Mouse (Mus musculus) neural tube, embryonic 11.5 days (tissue): Measurements from ENCODE around the gene Fnbp1. TPM values are rescaled to one million over a fixed set of nuclear protein-coding genes. Genes with fewer than 3 reads are reported as not detected.
A peak's percentile ranks its signal among the peaks of the same experiment; 100 is the strongest.
"Not testable (repeated sequence)": the region's sequence is repeated elsewhere in the genome, so short reads cannot be mapped to it uniquely, and the experiment has no call there.

Experiments used
- ATAC-seq: fragments of 200-750 bp; cut with Nextera tagmentation; 2 replicates; pipeline ENCODE4 v1.8.0; 2017; ENCODE audit warnings: moderate number of reproducible peaks, mild to moderate bottlenecking, moderate TSS enrichment, moderate library complexity; ENCODE audit not compliant: insufficient read depth, low FRiP score, low TSS enrichment
- DNase-seq: peaks from one replicate; pipeline ENCODE4 v3.0.0-alpha.2; 2015; ENCODE audit warnings: low spot score
- H3K27ac ChIP-seq: fragments of 300-500 bp; sonication (generic); 2 replicates; pipeline ENCODE4 v1.5.1; 2014; ENCODE audit warnings: low read depth, mild to moderate bottlenecking, low read length
- H3K27me3 ChIP-seq: fragments of 300-500 bp; sonication (generic); 2 replicates; pipeline ENCODE4 v1.6.1; 2014; ENCODE audit warnings: mild to moderate bottlenecking, low read length, mixed read lengths; ENCODE audit not compliant: control insufficient read depth, insufficient read depth
- H3K36me3 ChIP-seq: fragments of 300-500 bp; sonication (generic); 2 replicates; pipeline ENCODE4 v1.6.1; 2014; ENCODE audit warnings: mild to moderate bottlenecking, low read length, moderate library complexity, mixed read lengths; ENCODE audit not compliant: control insufficient read depth, insufficient read depth
- H3K4me1 ChIP-seq: fragments of 300-500 bp; sonication (generic); 2 replicates; pipeline ENCODE4 v1.6.1; 2014; ENCODE audit warnings: low read length, mixed read lengths; ENCODE audit not compliant: control insufficient read depth, insufficient read depth
- H3K4me2 ChIP-seq: fragments of 300-500 bp; sonication (generic); 2 replicates; pipeline ENCODE4 v1.6.1; 2014; ENCODE audit warnings: low read depth, mild to moderate bottlenecking, moderate library complexity
- H3K4me3 ChIP-seq: fragments of 300-500 bp; sonication (generic); 2 replicates; pipeline ENCODE4 v1.5.1; 2014; ENCODE audit warnings: low read depth, low read length
- H3K9ac ChIP-seq: fragments of 300-500 bp; sonication (generic); 2 replicates; pipeline ENCODE4 v1.6.1; 2014; ENCODE audit warnings: mild to moderate bottlenecking, low read length
- H3K9me3 ChIP-seq: fragments of 300-500 bp; sonication (generic); 2 replicates; pipeline ENCODE4 v1.6.1; 2016; ENCODE audit warnings: low read length; ENCODE audit not compliant: control insufficient read depth
- WGBS: fragments of 180-500 bp; shearing (Covaris S2); extraction: QIAGEN DNeasy Blood & Tissue Kit; methylation state at CpG from one replicate; pipeline ENCODE4 v1.1.7; 2014; 5-methylcytosine and 5-hydroxymethylcytosine counted together
- polyA plus RNA-seq: library from polyadenylated mRNA; unstranded; fragments of >200 nt; fragmentation: Nextera tagmentation; extraction: Ambion mirVana; gene quantifications from 2 replicates; pipeline ENCODE4 v1.2.1, GENCODE M21; 2014

The Fnbp1 gene
- polyA plus RNA-seq = 15.4 and 17.6 TPM in 2 replicates

- H3K27me3 ChIP-seq = 0 out of 2 replicates have a peak, but pooled peaks cover 2% of the 10 kb centered on the region
- no peaks in the 10 kb centered on the region; the same call in 1 of the 2 replicates for H3K36me3 ChIP-seq
- peaks cover 10% of the 10 kb centered on the region; the same call in 1 of the 2 replicates for H3K4me1 ChIP-seq
- H3K9me3 ChIP-seq = no peaks in the 10 kb centered on the region
- peak within 1 kb of the TSS; percentile 85 for H3K4me3 ChIP-seq
- peak within 1 kb of the TSS; percentile 97 for H3K4me2 ChIP-seq
- H3K9ac ChIP-seq = peak within 1 kb of the TSS; percentile 89
- H3K27ac ChIP-seq = peak within 1 kb of the TSS; percentile 53; the same call in 1 of the 2 replicates
- ATAC-seq (peak; percentile 86), DNase-seq (peak; percentile 90)
- under 1% methylated on average over 59 of the region's 59 CpGs for WGBS
Observed at GRCm38 (mm10) chr2:31141867-31142454, at the start of gene Fnbp1. Gene Fnbp1, minus strand, starts transcription at chr2:31142008.

DNA sequence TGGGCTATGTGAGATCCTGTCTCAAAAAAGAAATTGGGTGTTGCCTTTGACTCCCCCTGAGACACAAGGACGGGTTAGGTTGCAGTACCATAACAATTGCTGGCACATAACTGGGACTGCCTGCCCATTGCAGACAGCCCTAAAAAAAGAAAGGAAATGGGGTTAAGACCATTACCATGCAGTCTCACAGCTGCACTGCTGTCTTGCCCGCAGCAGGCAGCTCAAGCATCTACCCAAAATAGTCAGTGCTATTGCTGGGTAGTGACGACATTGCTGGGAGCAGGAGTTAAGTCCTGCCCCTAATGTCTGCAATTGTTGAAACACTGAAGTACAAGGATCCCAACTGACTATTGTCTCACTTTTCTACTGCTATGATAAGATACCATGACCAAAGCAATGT, 47.8 kb upstream of the Fnbp1 start:
- Histone ChIP-seq H3K4me3 (no peak overlapping the region), H3K36me3 (peaks cover 18% of the 10 kb centered on the region), H3K4me1 (no peaks in the 10 kb centered on the region), H3K9me3 (no peaks in the 10 kb centered on the region), H3K9ac (no peak overlapping the region), H3K27me3 (no peaks in the 10 kb centered on the region), H3K27ac (no peak overlapping the region), H3K4me2 (no peak overlapping the region)
- ATAC-seq (no peak), DNase-seq (no peak)
- 92% methylated on average over 3 of the region's 3 CpGs for WGBS

- no peak overlapping the region for H3K9ac ChIP-seq
- peaks cover 19% of the 10 kb centered on the region for H3K36me3 ChIP-seq
- H3K27me3 ChIP-seq = no peaks in the 10 kb centered on the region
- no peak for DNase-seq
- H3K4me1 ChIP-seq = no peaks in the 10 kb centered on the region
- no peak overlapping the region for H3K4me3 ChIP-seq
- 100% methylated on average over 1 of the region's 1 CpGs for WGBS
- no peak overlapping the region for H3K27ac ChIP-seq
- no peak for ATAC-seq
- H3K4me2 ChIP-seq = no peak overlapping the region
- H3K9me3 ChIP-seq = no peaks in the 10 kb centered on the region
Observed at GRCm38 (mm10) chr2:31188691-31189090, 46.9 kb upstream of the Fnbp1 start.

GRCm38 (mm10) chr2:31183830-31184229, 42.0 kb upstream of the Fnbp1 start:
- H3K4me1 ChIP-seq = no peaks in the 10 kb centered on the region
- no peaks in the 10 kb centered on the region for H3K9me3 ChIP-seq
- DNase-seq (no peak), ATAC-seq (no peak)
- H3K4me3 ChIP-seq = no peak overlapping the region
- H3K36me3 ChIP-seq = peaks cover 7% of the 10 kb centered on the region
- no peak overlapping the region for H3K9ac ChIP-seq
- no peaks in the 10 kb centered on the region for H3K27me3 ChIP-seq
- H3K27ac ChIP-seq = no peak overlapping the region
- WGBS = 96% methylated on average over 1 of the region's 1 CpGs
- no peak overlapping the region for H3K4me2 ChIP-seq

GRCm38 (mm10) chr2:31182786-31183330, 41.0 kb upstream of the Fnbp1 start:
- H3K27ac ChIP-seq = no peak overlapping the region
- no peaks in the 10 kb centered on the region for H3K9me3 ChIP-seq
- H3K4me2 ChIP-seq = no peak overlapping the region
- no peak for DNase-seq
- H3K4me3 ChIP-seq = no peak overlapping the region
- no peaks in the 10 kb centered on the region for H3K27me3 ChIP-seq
- ATAC-seq = no peak
- WGBS = 89% methylated on average over 6 of the region's 6 CpGs
- peaks cover 7% of the 10 kb centered on the region for H3K36me3 ChIP-seq
- H3K9ac ChIP-seq = no peak overlapping the region
- H3K4me1 ChIP-seq = no peaks in the 10 kb centered on the region

GRCm38 (mm10) chr2:31180081-31180551, 38.3 kb upstream of the Fnbp1 start:
- no peak overlapping the region for H3K9ac ChIP-seq
- H3K9me3 ChIP-seq = no peaks in the 10 kb centered on the region
- no peak overlapping the region for H3K27ac ChIP-seq
- H3K4me2 ChIP-seq = no peak overlapping the region
- WGBS = 54% methylated on average over 7 of the region's 7 CpGs
- H3K36me3 ChIP-seq = peaks cover 15% of the 10 kb centered on the region
- no peak for ATAC-seq
- DNase-seq = no peak
- H3K4me3 ChIP-seq = no peak overlapping the region
- H3K27me3 ChIP-seq = no peaks in the 10 kb centered on the region
- no peaks in the 10 kb centered on the region for H3K4me1 ChIP-seq

GRCm38 (mm10) chr2:31179471-31179870, 37.7 kb upstream of the Fnbp1 start:
- no peaks in the 10 kb centered on the region for H3K4me1 ChIP-seq
- no peak overlapping the region for H3K4me3 ChIP-seq
- H3K27me3 ChIP-seq = no peaks in the 10 kb centered on the region
- H3K27ac ChIP-seq = no peak overlapping the region
- ATAC-seq (no peak), DNase-seq (no peak)
- WGBS = 82% methylated on average over 7 of the region's 7 CpGs
- H3K36me3 ChIP-seq = peaks cover 12% of the 10 kb centered on the region
- no peak overlapping the region for H3K9ac ChIP-seq
- H3K4me2 ChIP-seq = no peak overlapping the region
- no peaks in the 10 kb centered on the region for H3K9me3 ChIP-seq

DNA sequence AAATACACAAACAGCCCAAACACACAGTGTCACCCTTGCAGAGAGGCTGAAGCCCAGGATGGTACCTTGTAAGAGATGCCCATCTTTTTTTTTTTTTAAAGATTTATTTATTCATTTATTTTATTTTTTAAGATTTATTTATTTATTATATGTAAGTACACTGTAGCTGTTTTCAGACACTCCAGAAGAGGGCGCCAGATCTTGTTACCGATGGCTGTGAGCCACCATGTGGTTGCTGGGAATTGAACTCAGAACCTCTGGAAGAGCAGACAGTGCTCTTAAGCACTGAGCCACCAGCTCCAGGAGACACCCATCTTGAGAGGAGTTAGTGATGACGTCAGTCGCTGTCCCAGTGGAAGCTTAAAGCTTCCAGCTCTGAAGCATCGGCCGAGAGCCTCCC, 36.8 kb upstream of the Fnbp1 start:
- not testable (repeated sequence) for H3K27ac ChIP-seq, DNase-seq, H3K4me3 ChIP-seq, H3K4me1 ChIP-seq, ATAC-seq, H3K4me2 ChIP-seq, H3K9ac ChIP-seq, H3K27me3 ChIP-seq, H3K9me3 ChIP-seq
- 85% methylated on average over 6 of the region's 6 CpGs for WGBS
- peaks cover 12% of the 10 kb centered on the region for H3K36me3 ChIP-seq

- no peak overlapping the region for H3K9ac ChIP-seq
- H3K4me1 ChIP-seq = no peaks in the 10 kb centered on the region
- ATAC-seq (no peak), DNase-seq (no peak)
- H3K4me3 ChIP-seq = no peak overlapping the region
- H3K4me2 ChIP-seq = no peak overlapping the region
- H3K27ac ChIP-seq = no peak overlapping the region
- H3K27me3 ChIP-seq = no peaks in the 10 kb centered on the region
- H3K36me3 ChIP-seq = peaks cover 33% of the 10 kb centered on the region
- WGBS = 79% methylated on average over 4 of the region's 4 CpGs
- H3K9me3 ChIP-seq = no peaks in the 10 kb centered on the region
Observed at GRCm38 (mm10) chr2:31173290-31173689, 31.5 kb upstream of the Fnbp1 start.
